Mouse (Mus musculus): Measurements from ENCODE around the gene Nck1. TPM values are rescaled to one million over a fixed set of nuclear protein-coding genes. Genes with fewer than 3 reads are reported as not detected.

The Nck1 gene
- 2.0 and 7.8 TPM in 2 replicates for polyA plus RNA-seq (2012; rRNA removed; ENCODE audit: low replicate concordance)

GRCm38 (mm10) chr9:100545715-100546593, at the start of gene Nck1:
Nck1 (minus strand) TSS chr9:100546134.

GRCm38 (mm10) chr9:100570626-100571233, 24.8 kb upstream of the Nck1 start, which contains the start of gene Slc35g2:
Slc35g2 (minus strand) TSS chr9:100571090.

GRCm38 (mm10) chr9:100486431-100486830, 59.5 kb downstream of the Nck1 start, which contains the start of gene Il20rb:
Il20rb (minus strand) TSS chr9:100486788.

Other genes with a start within 250 kb of the Nck1 start
- 2.1 and 4.5 TPM in 2 replicates for gene Il20rb, start 59.3 kb downstream of the Nck1 start, polyA plus RNA-seq (2012; rRNA removed; ENCODE audit: low replicate concordance)
- gene Slc35g2, start 25.0 kb upstream of the Nck1 start, polyA plus RNA-seq (2012; rRNA removed; ENCODE audit: low replicate concordance) = 0.49 and 2.0 TPM in 2 replicates
- 1.9 and 5.6 TPM in 2 replicates for gene Stag1, start 51.7 kb upstream of the Nck1 start, polyA plus RNA-seq (2012; rRNA removed; ENCODE audit: low replicate concordance)